Mouse (Mus musculus): ENCODE measurements around the gene Zbtb20. TPM values are rescaled to one million over a fixed set of nuclear protein-coding genes. Genes with fewer than 3 reads are reported as not detected.

Gene Zbtb20
- polyA plus RNA-seq, 1 experiment from 2014 or later, result 53.9 TPM

DNA sequence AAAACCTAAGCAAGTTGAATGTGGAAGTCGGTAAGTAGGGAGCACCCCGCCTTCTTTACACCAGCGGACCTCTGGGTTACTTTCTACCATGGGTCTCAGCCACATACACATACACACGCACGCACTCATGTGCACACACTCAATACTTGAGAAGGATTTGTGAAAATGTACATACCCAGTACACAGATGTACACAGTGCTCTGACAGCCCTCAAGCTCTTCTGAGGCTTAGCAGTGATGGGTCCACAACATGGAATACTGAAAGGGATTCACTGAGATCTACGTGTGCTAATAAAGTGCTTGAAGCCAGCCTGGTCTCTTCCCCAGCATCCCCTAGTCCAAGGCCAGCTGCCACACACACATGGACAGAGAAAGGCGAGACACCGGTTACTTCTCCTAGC, 761.6 kb downstream of the Zbtb20 start:
- Histone ChIP-seq H3K4me3 (replicated peaks) (no peak overlapping the region), H3K36me3 (0 out of 2 replicates have a peak, but pooled peaks cover 6% of the 10 kb centered on the region), H3K9ac (replicated peaks) (no peak overlapping the region), H3K9me3 (replicated peaks) (no peaks in the 10 kb centered on the region), H3K27ac (replicated peaks) (no peak overlapping the region), H3K27me3 (replicated peaks) (no peaks in the 10 kb centered on the region), H3K4me1 (no peaks in the 10 kb centered on the region), H3K4me2 (no peak overlapping the region)
- ATAC-seq (ENCODE audit: low FRiP score), result no peak
- 96% methylated on average over 8 of the region's 8 CpGs for WGBS

DNA sequence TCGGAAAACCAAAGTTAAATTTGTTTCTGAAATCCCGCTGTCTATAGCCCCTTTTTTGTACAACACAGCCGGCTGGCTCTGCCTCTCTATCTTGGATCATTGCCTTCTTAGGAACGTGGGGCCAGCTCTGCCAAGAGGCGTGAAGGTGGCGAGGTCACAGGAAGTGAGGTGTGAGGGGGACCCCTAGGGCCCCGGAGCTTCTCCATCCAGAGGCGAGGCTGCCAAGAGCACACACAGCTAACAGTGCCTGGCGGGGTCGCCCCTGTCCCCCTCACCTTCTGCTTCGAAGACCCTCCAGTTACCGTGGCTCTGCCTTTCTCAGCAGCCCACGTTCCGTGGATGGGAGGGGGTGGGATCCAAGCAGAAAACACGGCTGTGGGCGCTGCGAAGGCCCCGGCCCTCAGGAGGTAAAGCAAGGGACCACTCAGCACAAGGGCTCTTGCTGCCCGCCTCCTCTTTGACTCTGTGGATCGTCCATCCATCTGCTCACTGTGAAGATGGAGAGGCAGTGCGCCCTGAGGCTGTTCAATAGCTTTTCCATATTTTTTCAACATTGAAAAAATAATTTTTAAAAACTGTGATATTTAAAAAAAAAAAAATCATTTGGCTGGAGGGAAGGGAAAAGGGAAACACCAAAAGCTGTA, 762.8 kb downstream of the Zbtb20 start:
- H3K4me3 ChIP-seq (replicated peaks), result no peak overlapping the region
- H3K4me2 ChIP-seq, result no peak overlapping the region
- no peaks in the 10 kb centered on the region for H3K9me3 ChIP-seq (replicated peaks)
- no peaks in the 10 kb centered on the region for H3K27me3 ChIP-seq (replicated peaks)
- ATAC-seq (ENCODE audit: low FRiP score), result no peak
- 0 out of 2 replicates have a peak, but pooled peaks cover 12% of the 10 kb centered on the region for H3K36me3 ChIP-seq
- WGBS, result 81% methylated on average over 21 of the region's 21 CpGs
- H3K27ac ChIP-seq (replicated peaks), result no peak overlapping the region
- H3K4me1 ChIP-seq, result no peaks in the 10 kb centered on the region
- H3K9ac ChIP-seq (replicated peaks), result no peak overlapping the region

DNA sequence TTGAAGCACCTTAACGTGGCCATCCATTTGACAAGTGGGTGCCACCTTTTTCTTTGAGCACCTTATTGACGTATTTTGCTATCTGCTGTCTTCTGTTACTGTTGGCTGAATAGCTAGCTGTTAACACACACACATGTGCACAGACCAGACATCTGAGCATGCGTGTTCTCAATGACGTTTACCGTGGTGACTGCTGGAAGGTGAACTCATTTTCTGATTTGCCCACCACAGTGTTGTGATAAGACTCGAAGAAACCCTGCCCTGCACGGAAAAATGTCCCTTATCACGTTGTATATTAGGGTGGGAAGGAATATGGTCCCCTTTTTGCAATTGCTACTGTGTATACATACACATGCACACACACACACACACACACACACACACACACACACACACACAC, 765.5 kb downstream of the Zbtb20 start:
- H3K27ac ChIP-seq (replicated peaks), result no peak overlapping the region
- H3K9ac ChIP-seq (replicated peaks), result no peak overlapping the region
- H3K4me3 ChIP-seq (replicated peaks), result no peak overlapping the region
- no peak for ATAC-seq (ENCODE audit: low FRiP score)
- H3K4me2 ChIP-seq, result no peak overlapping the region
- H3K4me1 ChIP-seq, result no peaks in the 10 kb centered on the region
- H3K36me3 ChIP-seq, result 0 out of 2 replicates have a peak, but pooled peaks cover 9% of the 10 kb centered on the region
- no peaks in the 10 kb centered on the region for H3K27me3 ChIP-seq (replicated peaks)
- whole genome bisulfite sequencing, result 89% methylated on average over 8 of the region's 8 CpGs
- H3K9me3 ChIP-seq (replicated peaks), result no peaks in the 10 kb centered on the region

DNA sequence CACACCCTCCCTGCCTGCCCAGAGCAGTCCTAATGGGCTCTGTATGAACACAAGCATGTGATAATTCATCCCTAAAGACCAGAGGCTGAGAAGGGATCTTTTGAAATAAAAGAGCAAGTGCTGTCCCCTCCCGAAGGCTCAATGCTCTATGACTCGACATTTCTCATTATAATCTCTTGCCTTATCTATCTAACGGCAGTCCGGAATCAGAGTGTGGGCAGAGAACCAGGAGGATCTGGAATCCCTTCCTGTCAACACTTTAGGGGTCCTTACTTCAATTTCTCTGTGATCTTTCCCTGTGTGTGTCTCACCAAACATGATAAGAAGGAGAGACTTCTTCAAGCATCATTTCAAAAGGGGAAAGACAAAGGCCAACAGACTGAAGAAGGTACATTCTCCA, 770.2 kb downstream of the Zbtb20 start:
- no peaks in the 10 kb centered on the region for H3K27me3 ChIP-seq (replicated peaks)
- no peak overlapping the region for H3K4me3 ChIP-seq (replicated peaks)
- 63% methylated on average over 4 of the region's 4 CpGs for WGBS
- no peaks in the 10 kb centered on the region for H3K4me1 ChIP-seq
- no peak overlapping the region for H3K4me2 ChIP-seq
- no peak overlapping the region for H3K27ac ChIP-seq (replicated peaks)
- H3K9me3 ChIP-seq (replicated peaks), result no peaks in the 10 kb centered on the region
- ATAC-seq (ENCODE audit: low FRiP score), result no peak
- H3K9ac ChIP-seq (replicated peaks), result no peak overlapping the region
- 0 out of 2 replicates have a peak, but pooled peaks cover 6% of the 10 kb centered on the region for H3K36me3 ChIP-seq

DNA sequence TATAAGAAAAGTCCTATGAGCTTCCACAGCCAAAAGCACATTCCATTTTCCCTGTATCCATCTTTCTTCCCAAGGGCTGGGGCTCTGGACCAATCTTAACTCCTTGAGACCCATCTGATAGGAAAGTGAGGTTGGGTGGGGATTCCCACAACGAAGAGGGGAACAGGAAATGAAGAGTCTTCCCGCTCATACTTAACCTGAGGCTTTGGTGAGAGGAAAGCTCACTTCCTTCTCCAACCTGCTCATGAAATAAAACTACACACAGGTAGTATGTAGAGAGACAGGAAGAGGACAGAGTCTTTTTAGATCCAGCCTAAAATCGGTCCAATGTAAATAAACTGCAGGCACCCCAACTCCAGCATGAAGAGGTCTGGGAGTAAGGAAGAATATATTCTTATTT, 771.3 kb downstream of the Zbtb20 start:
- Histone ChIP-seq H3K27me3 (replicated peaks) (no peaks in the 10 kb centered on the region), H3K36me3 (0 out of 2 replicates have a peak, but pooled peaks cover 6% of the 10 kb centered on the region), H3K9ac (replicated peaks) (no peak overlapping the region), H3K9me3 (replicated peaks) (no peaks in the 10 kb centered on the region), H3K27ac (replicated peaks) (no peak overlapping the region), H3K4me3 (replicated peaks) (no peak overlapping the region), H3K4me1 (no peaks in the 10 kb centered on the region), H3K4me2 (no peak overlapping the region)
- WGBS, result 95% methylated on average over 3 of the region's 3 CpGs
- ATAC-seq (ENCODE audit: low FRiP score), result no peak

DNA sequence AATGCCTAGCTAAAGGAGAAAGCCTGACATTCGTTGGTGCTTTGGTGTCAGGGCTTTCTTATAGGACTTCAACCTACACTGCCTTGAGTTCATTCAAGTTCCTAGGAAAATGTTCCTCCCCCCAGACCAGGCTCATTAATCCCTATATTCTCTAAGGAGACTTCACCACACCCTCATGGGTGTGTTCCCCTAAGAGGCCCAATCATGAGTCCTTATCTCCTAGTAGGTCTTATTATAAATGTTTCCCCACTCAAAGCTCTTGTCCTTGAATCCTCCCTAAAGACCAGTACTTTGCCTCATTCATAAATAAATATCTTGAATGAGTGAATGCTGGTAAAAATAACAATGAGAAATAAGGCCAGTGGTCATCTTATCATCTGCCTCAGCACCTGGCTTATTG, 772.0 kb downstream of the Zbtb20 start:
- H3K4me1 ChIP-seq, result no peaks in the 10 kb centered on the region
- no peak overlapping the region for H3K9ac ChIP-seq (replicated peaks)
- WGBS, result 83% methylated on average over 1 of the region's 1 CpGs
- no peak for ATAC-seq (ENCODE audit: low FRiP score)
- H3K36me3 ChIP-seq, result 0 out of 2 replicates have a peak, but pooled peaks cover 6% of the 10 kb centered on the region
- no peak overlapping the region for H3K4me3 ChIP-seq (replicated peaks)
- H3K27me3 ChIP-seq (replicated peaks), result no peaks in the 10 kb centered on the region
- no peak overlapping the region for H3K4me2 ChIP-seq
- H3K27ac ChIP-seq (replicated peaks), result no peak overlapping the region
- no peaks in the 10 kb centered on the region for H3K9me3 ChIP-seq (replicated peaks)

DNA sequence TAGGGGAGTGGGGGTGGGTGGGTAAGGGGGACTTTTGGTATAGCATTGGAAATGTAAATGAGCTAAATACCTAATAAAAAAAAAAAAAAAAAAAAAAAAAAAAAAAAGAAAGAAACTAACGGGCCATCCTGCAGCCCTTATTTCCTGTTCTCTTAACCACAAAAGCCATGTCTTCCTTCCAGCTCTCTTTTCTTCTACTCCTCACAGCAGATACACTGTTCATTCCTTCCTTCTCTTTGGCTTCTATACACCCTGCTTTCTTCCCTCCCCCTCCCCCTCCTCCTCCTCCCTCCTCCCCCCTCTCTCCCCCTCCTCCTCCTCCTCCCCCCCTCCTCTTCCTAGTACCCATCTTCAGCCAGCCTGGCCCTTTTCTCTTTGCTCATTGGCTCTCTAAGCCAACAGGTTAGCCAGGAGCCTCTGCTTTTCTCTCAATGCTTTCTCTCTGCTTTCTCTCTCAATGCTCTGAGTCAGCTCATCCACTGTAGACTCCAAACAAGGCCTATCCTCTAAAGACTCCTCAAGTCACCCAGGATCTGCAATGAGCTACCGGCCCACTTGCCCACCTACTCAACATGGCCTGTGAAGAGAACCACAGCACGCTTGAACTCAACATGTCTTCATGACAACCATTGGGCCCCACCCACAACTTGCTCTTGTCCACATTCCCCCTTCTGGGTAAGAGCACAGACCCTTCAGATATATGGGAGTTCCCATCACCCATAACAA, 774.8 kb downstream of the Zbtb20 start:
- no peaks in the 10 kb centered on the region for H3K27me3 ChIP-seq (replicated peaks)
- no peak overlapping the region for H3K4me2 ChIP-seq
- no peaks in the 10 kb centered on the region for H3K4me1 ChIP-seq
- no peak overlapping the region for H3K27ac ChIP-seq (replicated peaks)
- H3K4me3 ChIP-seq (replicated peaks), result no peak overlapping the region
- H3K9me3 ChIP-seq (replicated peaks), result no peaks in the 10 kb centered on the region
- 96% methylated on average over 3 of the region's 3 CpGs for WGBS
- no peaks in the 10 kb centered on the region for H3K36me3 ChIP-seq
- no peak overlapping the region for H3K9ac ChIP-seq (replicated peaks)
- no peak for ATAC-seq (ENCODE audit: low FRiP score)

DNA sequence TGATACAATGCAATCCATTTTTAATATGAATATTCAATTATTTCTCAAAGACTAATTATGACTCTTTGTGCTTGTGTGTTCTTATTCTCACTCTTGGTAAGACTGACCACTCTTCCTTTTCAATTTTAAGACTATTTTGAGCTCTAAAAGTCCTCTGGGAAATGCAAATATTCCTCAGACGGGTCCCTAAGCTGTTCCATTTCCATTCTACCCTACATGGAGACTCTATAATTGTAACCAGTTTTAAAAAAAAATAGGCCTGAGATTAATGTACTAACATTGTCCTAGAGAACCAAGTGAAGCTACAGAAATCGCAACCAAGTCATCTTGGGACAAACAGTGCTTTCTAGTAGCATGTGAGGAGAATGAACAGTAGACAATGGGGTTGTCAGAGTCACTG, 777.6 kb downstream of the Zbtb20 start:
- 87% methylated on average over 2 of the region's 2 CpGs for WGBS
- Histone ChIP-seq H3K4me2 (no peak overlapping the region), H3K9me3 (replicated peaks) (no peaks in the 10 kb centered on the region), H3K4me3 (replicated peaks) (no peak overlapping the region), H3K4me1 (no peaks in the 10 kb centered on the region), H3K9ac (replicated peaks) (no peak overlapping the region), H3K27ac (replicated peaks) (no peak overlapping the region), H3K27me3 (replicated peaks) (no peaks in the 10 kb centered on the region), H3K36me3 (no peaks in the 10 kb centered on the region)
- ATAC-seq (ENCODE audit: low FRiP score), result no peak

DNA sequence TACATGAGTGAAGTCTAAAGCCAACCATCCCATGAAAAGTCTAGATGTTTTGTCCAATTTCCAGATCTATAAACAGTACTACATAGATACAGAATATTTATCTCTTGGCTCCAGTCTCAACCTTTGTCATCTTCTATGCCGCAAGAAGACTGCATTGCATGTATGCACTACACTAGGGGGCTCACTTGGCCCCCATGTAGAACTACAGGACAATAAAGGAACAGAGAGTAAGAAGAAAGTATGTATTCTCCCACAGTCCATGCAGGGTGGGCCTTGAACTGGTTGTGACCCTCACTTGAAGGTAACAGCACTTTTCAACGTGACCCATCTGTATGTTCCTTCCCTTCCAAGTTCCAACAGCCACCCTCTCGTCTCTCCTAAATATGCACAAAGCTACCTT, 778.6 kb downstream of the Zbtb20 start:
- Histone ChIP-seq H3K27ac (replicated peaks) (no peak overlapping the region), H3K27me3 (replicated peaks) (no peaks in the 10 kb centered on the region), H3K4me1 (no peaks in the 10 kb centered on the region), H3K9me3 (replicated peaks) (no peaks in the 10 kb centered on the region), H3K36me3 (no peaks in the 10 kb centered on the region), H3K9ac (replicated peaks) (no peak overlapping the region), H3K4me2 (no peak overlapping the region), H3K4me3 (replicated peaks) (no peak overlapping the region)
- no peak for ATAC-seq (ENCODE audit: low FRiP score)
- 87% methylated on average over 3 of the region's 3 CpGs for WGBS

DNA sequence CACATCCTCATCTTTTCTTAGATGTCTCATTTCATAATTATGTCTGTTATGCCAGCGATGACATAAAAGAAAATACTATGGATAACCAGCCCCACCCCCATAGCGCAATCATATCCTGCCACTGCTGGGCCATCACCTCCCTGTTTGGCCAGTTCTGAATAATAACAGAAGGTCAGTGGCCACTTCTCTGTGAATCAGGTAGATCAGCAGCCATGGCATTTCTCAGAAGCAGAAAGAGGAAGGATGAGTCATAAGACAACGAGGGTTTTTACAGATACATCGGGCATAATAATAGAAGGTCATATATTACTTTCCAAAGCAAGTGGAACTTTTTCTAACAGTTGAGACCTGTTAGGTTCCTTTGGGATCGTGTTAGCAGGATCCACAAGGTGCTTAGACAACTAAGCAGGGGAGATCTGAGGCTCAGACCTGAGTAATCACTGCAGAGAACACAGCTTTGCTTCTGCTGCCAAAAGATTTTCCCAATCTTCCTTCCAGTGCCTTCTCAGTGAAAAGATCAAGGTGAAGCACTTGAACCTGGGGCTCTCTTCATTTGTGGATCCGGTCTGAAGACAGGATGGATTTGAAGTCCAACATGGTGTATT, 779.6 kb downstream of the Zbtb20 start:
- no peak overlapping the region for H3K27ac ChIP-seq (replicated peaks)
- no peaks in the 10 kb centered on the region for H3K36me3 ChIP-seq
- H3K4me3 ChIP-seq (replicated peaks), result no peak overlapping the region
- WGBS, result 84% methylated on average over 6 of the region's 6 CpGs
- H3K9me3 ChIP-seq (replicated peaks), result no peaks in the 10 kb centered on the region
- H3K4me2 ChIP-seq, result no peak overlapping the region
- no peak overlapping the region for H3K9ac ChIP-seq (replicated peaks)
- H3K27me3 ChIP-seq (replicated peaks), result no peaks in the 10 kb centered on the region
- no peak for ATAC-seq (ENCODE audit: low FRiP score)
- H3K4me1 ChIP-seq, result no peaks in the 10 kb centered on the region

DNA sequence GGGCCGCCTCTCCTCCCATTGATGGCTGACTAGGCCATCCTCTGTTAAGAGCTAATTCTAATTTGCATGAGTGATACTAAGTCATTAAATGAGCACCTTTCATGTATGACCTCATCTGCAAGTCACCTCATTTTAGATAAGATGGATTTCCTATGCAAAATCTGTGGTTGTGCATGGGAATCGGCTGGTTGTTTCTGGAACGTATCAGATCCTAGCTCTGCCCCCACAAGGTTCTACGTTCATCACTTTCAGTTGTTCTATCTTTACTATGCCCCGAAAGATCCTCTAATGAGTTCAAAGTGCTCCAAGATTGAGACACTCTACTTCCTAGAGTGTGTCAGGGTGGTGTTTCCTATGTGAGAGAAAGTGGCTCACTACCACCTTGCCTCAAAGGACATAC, 785.9 kb downstream of the Zbtb20 start:
- H3K27me3 ChIP-seq (replicated peaks), result no peaks in the 10 kb centered on the region
- H3K36me3 ChIP-seq, result no peaks in the 10 kb centered on the region
- H3K4me1 ChIP-seq, result no peaks in the 10 kb centered on the region
- H3K27ac ChIP-seq (replicated peaks), result no peak overlapping the region
- no peak overlapping the region for H3K4me3 ChIP-seq (replicated peaks)
- no peak for ATAC-seq (ENCODE audit: low FRiP score)
- no peaks in the 10 kb centered on the region for H3K9me3 ChIP-seq (replicated peaks)
- no peak overlapping the region for H3K9ac ChIP-seq (replicated peaks)
- WGBS, result 95% methylated on average over 5 of the region's 5 CpGs
- no peak overlapping the region for H3K4me2 ChIP-seq

All from neural tube, embryonic 15.5 days (tissue).